Mouse (Mus musculus): Measurements from ENCODE around the gene Uckl1.
A peak's percentile ranks its signal among the peaks of the same experiment; 100 is the strongest.

The Uckl1 gene

GRCm38 (mm10) chr2:181589732-181590105 lies 5.0 kb upstream of the Uckl1 start:
- DNase-seq (ENCODE audit: extremely low spot score): no peak

GRCm38 (mm10) chr2:181589011-181589731 lies 4.5 kb upstream of the Uckl1 start:
- DNase-seq (ENCODE audit: extremely low spot score): no peak

GRCm38 (mm10) chr2:181588229-181588780 lies 3.6 kb upstream of the Uckl1 start:
- DNase-seq (ENCODE audit: extremely low spot score): no peak

- DNase-seq (ENCODE audit: extremely low spot score): no peak
Measured at GRCm38 (mm10) chr2:181587796-181588195, 3.1 kb upstream of the Uckl1 start.

GRCm38 (mm10) chr2:181586124-181586523 lies 1.4 kb upstream of the Uckl1 start:
- DNase-seq (ENCODE audit: extremely low spot score): no peak

- DNase-seq (ENCODE audit: extremely low spot score): no peak
Measured at GRCm38 (mm10) chr2:181585506-181585905, 814 bp upstream of the Uckl1 start.

GRCm38 (mm10) chr2:181583460-181584257 lies 1.0 kb downstream of the Uckl1 start:
- DNase-seq (ENCODE audit: extremely low spot score): no peak

- DNase-seq (ENCODE audit: extremely low spot score): no peak
Measured at GRCm38 (mm10) chr2:181582939-181583338, 1.8 kb downstream of the Uckl1 start.

- no peak for DNase-seq (ENCODE audit: extremely low spot score)
Measured at GRCm38 (mm10) chr2:181582358-181582757, 2.3 kb downstream of the Uckl1 start.

- peak; percentile 83 for DNase-seq (ENCODE audit: extremely low spot score)
Measured at GRCm38 (mm10) chr2:181581402-181582120, 3.1 kb downstream of the Uckl1 start.

- peak; percentile 79 for DNase-seq (ENCODE audit: extremely low spot score)
Measured at GRCm38 (mm10) chr2:181581016-181581401, 3.7 kb downstream of the Uckl1 start.

GRCm38 (mm10) chr2:181580131-181580772 lies 4.4 kb downstream of the Uckl1 start:
- no peak for DNase-seq (ENCODE audit: extremely low spot score)

GRCm38 (mm10) chr2:181579681-181580080 lies 5.0 kb downstream of the Uckl1 start:
- DNase-seq (ENCODE audit: extremely low spot score): no peak

- no peak for DNase-seq (ENCODE audit: extremely low spot score)
Measured at GRCm38 (mm10) chr2:181578790-181579618, 5.7 kb downstream of the Uckl1 start.

GRCm38 (mm10) chr2:181577981-181578581 lies 6.6 kb downstream of the Uckl1 start:
- DNase-seq (ENCODE audit: extremely low spot score): no peak

- DNase-seq (ENCODE audit: extremely low spot score): no peak
Measured at GRCm38 (mm10) chr2:181577126-181577525, 7.6 kb downstream of the Uckl1 start.

GRCm38 (mm10) chr2:181576613-181577012 lies 8.1 kb downstream of the Uckl1 start:
- DNase-seq (ENCODE audit: extremely low spot score): no peak

GRCm38 (mm10) chr2:181574921-181575545 lies 9.7 kb downstream of the Uckl1 start:
- DNase-seq (ENCODE audit: extremely low spot score): no peak

GRCm38 (mm10) chr2:181573961-181574360 lies 10.7 kb downstream of the Uckl1 start:
- no peak for DNase-seq (ENCODE audit: extremely low spot score)

Measured in embryo, embryonic 9.5 days (tissue).